Mouse (Mus musculus) heart, embryonic 12.5 days (tissue): ENCODE data around the gene Crisp4. TPM values are rescaled to one million over a fixed set of nuclear protein-coding genes. Genes with fewer than 3 reads are reported as not detected.

Experiments
- ATAC-seq: fragments of 200-750 bp; cut with Nextera tagmentation; 2 replicates; pipeline ENCODE4 v1.8.0; 2017; ENCODE audit warnings: moderate TSS enrichment, moderate library complexity; ENCODE audit not compliant: insufficient number of reproducible peaks, low FRiP score
- H3K27ac ChIP-seq: fragments of 300-500 bp; sonication (generic); 2 replicates; pipeline ENCODE4 v1.5.1; 2016; ENCODE audit warnings: mild to moderate bottlenecking, moderate library complexity; ENCODE audit not compliant: poor library complexity, severe bottlenecking
- H3K27me3 ChIP-seq: fragments of 300-500 bp; sonication (generic); replicated peaks from 2 replicates; pipeline ENCODE4 v1.6.1; 2016; ENCODE audit warnings: mild to moderate bottlenecking, moderate library complexity
- H3K36me3 ChIP-seq: fragments of 300-500 bp; sonication (generic); 2 replicates; pipeline ENCODE4 v1.6.1; 2016; ENCODE audit warnings: mild to moderate bottlenecking, moderate library complexity
- H3K4me1 ChIP-seq: fragments of 300-500 bp; sonication (generic); replicated peaks from 2 replicates; pipeline ENCODE4 v1.6.1; 2016; ENCODE audit warnings: mild to moderate bottlenecking
- H3K4me2 ChIP-seq: fragments of 300-500 bp; sonication (generic); 2 replicates; pipeline ENCODE4 v1.6.1; 2016; ENCODE audit warnings: mild to moderate bottlenecking, moderate library complexity
- H3K4me3 ChIP-seq: fragments of 300-500 bp; sonication (generic); 2 replicates; pipeline ENCODE4 v1.5.1; 2016; ENCODE audit warnings: mild to moderate bottlenecking
- H3K9ac ChIP-seq: fragments of 300-500 bp; sonication (generic); 2 replicates; pipeline ENCODE4 v1.6.1; 2016; ENCODE audit warnings: mild to moderate bottlenecking, moderate library complexity
- H3K9me3 ChIP-seq: fragments of 300-500 bp; sonication (generic); replicated peaks from 2 replicates; pipeline ENCODE4 v1.6.1; 2016; ENCODE audit warnings: mild to moderate bottlenecking, moderate library complexity
- WGBS: fragments of 180-500 bp; shearing (Covaris S2); methylation state at CpG from one replicate; pipeline ENCODE4 v1.1.7; 2016; 5-methylcytosine and 5-hydroxymethylcytosine counted together
- polyA plus RNA-seq: library from polyadenylated mRNA; unstranded; fragments of >200 nt; fragmentation: Nextera tagmentation; extraction: Ambion mirVana; gene quantifications from 2 replicates; pipeline ENCODE4 v1.2.1, GENCODE M21; 2016

The Crisp4 gene
- polyA plus RNA-seq, 1 experiment from 2014 or later = not detected

GRCm38 (mm10) chr1:18105866-18106529 lies 39.7 kb downstream of the Crisp4 start:
- 51% methylated on average over 5 of the region's 5 CpGs for WGBS
- Histone ChIP-seq H3K27me3 (no peaks in the 10 kb centered on the region), H3K4me3 (no peak overlapping the region), H3K9me3 (no peaks in the 10 kb centered on the region), H3K9ac (no peak overlapping the region), H3K4me2 (no peak overlapping the region), H3K4me1 (no peaks in the 10 kb centered on the region), H3K36me3 (no peaks in the 10 kb centered on the region), H3K27ac (no peak overlapping the region)
- ATAC-seq = no peak

- H3K27ac ChIP-seq = no peak overlapping the region
- H3K4me1 ChIP-seq = no peaks in the 10 kb centered on the region
- H3K9me3 ChIP-seq = no peaks in the 10 kb centered on the region
- H3K4me2 ChIP-seq = no peak overlapping the region
- H3K4me3 ChIP-seq = no peak overlapping the region
- 79% methylated on average over 1 of the region's 1 CpGs for WGBS
- ATAC-seq = no peak
- no peak overlapping the region for H3K9ac ChIP-seq
- no peaks in the 10 kb centered on the region for H3K36me3 ChIP-seq
- no peaks in the 10 kb centered on the region for H3K27me3 ChIP-seq
Measured at GRCm38 (mm10) chr1:18105029-18105865, 40.5 kb downstream of the Crisp4 start.

Other genes starting within 250 kb of the Crisp4 start
- gene Defb18, start 91.5 kb upstream of the Crisp4 start, polyA plus RNA-seq = not detected in 2 replicates
- gene Defb41, start 119.2 kb upstream of the Crisp4 start, polyA plus RNA-seq = not detected in 2 replicates